Mouse (Mus musculus): ENCODE data around the gene Sytl1.

DNA sequence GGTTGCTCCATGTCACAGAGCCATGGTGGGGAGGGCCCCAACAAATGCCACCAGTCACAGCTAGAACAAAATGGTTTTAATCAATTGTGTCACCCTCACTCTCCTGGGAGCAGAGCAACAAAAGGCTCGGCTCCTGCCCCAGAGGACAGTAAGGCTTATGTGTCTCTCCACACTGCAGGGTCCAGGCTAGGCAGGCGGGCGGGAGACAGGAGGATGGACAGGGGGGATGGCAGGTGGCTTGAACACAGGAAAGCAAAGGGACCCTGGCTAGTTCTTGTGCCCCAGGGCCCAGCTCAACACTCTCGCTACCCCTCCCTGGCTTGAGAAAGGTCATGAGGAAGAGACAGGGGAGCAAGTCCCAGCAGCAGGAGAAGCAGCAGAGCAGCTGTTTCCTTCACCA is 29.5 kb upstream of the Sytl1 start:
- TF ChIP-seq GATA1 (IDR thresholded peaks at IDR 0.05; ENCODE audit: low read length) (no peak), TAL1 (IDR thresholded peaks at IDR 0.05; ENCODE audit: low read length) (no peak)
